Mouse (Mus musculus) cerebellum, adult 11-12 months (tissue): ENCODE measurements around the gene Prkce.

Experiments
- DNase-seq: peaks from one replicate; pipeline ENCODE4 v3.0.0; 2022

The Prkce gene

GRCm38 (mm10) chr17:86656369-86656768, 488.8 kb downstream of the Prkce start:
- DNase-seq, result no peak

- DNase-seq, result no peak
Measured at GRCm38 (mm10) chr17:86662301-86662700, 494.7 kb downstream of the Prkce start.

GRCm38 (mm10) chr17:86663471-86663870, 495.9 kb downstream of the Prkce start:
- no peak for DNase-seq

- DNase-seq, result no peak
Measured at GRCm38 (mm10) chr17:86667836-86668600, 500.4 kb downstream of the Prkce start.

- DNase-seq, result no peak
Measured at GRCm38 (mm10) chr17:86669641-86670373, 502.2 kb downstream of the Prkce start.

- no peak for DNase-seq
Measured at GRCm38 (mm10) chr17:86670731-86671130, 503.1 kb downstream of the Prkce start.

- no peak for DNase-seq
Measured at GRCm38 (mm10) chr17:86674971-86675370, 507.4 kb downstream of the Prkce start.

GRCm38 (mm10) chr17:86676336-86676735, 508.8 kb downstream of the Prkce start:
- DNase-seq, result no peak

GRCm38 (mm10) chr17:86676909-86677308, 509.3 kb downstream of the Prkce start:
- DNase-seq, result no peak

- DNase-seq, result no peak
Measured at GRCm38 (mm10) chr17:86685263-86685662, 517.7 kb downstream of the Prkce start.

- no peak for DNase-seq
Measured at GRCm38 (mm10) chr17:86687021-86687420, 519.4 kb downstream of the Prkce start.

GRCm38 (mm10) chr17:86690871-86691390, 523.3 kb downstream of the Prkce start:
- no peak for DNase-seq

GRCm38 (mm10) chr17:86697751-86698150, 530.2 kb downstream of the Prkce start:
- no peak for DNase-seq

- no peak for DNase-seq
Measured at GRCm38 (mm10) chr17:86703336-86703735, 535.8 kb downstream of the Prkce start.

GRCm38 (mm10) chr17:86705236-86705635, 537.7 kb downstream of the Prkce start:
- DNase-seq, result no peak

- DNase-seq, result no peak
Measured at GRCm38 (mm10) chr17:86706467-86706866, 538.9 kb downstream of the Prkce start.
